Mouse (Mus musculus) ES-Bruce4 (cell line): ENCODE results near the gene Sox5.

Experiments used
- EP300 ChIP-seq: IDR thresholded peaks from 2 replicates; pipeline ENCODE4 v1.6.1; 2011; ENCODE audit warnings: low read depth, low read length; ENCODE audit not compliant: insufficient read depth
- POLR2A ChIP-seq: IDR thresholded peaks from one replicate; pipeline ENCODE4 v1.8.1; 2011; ENCODE audit warnings: low read length; ENCODE audit not compliant: insufficient read depth

- TF ChIP-seq EP300 (no peak), POLR2A (no peak)
These were observed 699.5 kb downstream of the Sox5 start for GRCm38 (mm10) chr6:144082297-144082696.
